Mouse (Mus musculus) CH12.LX (cell line): ENCODE data around the gene Tekt3. TPM values are rescaled to one million over a fixed set of nuclear protein-coding genes. Genes with fewer than 3 reads are reported as not detected.

Experiments used
- DNase-seq: peaks from one replicate; pipeline ENCODE4 v3.0.0-alpha.2; 2013; ENCODE audit errors: extremely low read depth
- H3K27ac ChIP-seq: 2 replicates; pipeline ENCODE4 v1.5.1; 2012; ENCODE audit warnings: low read depth, mild to moderate bottlenecking, control low read depth, moderate library complexity; ENCODE audit not compliant: insufficient read depth
- H3K27me3 ChIP-seq: replicated peaks from 2 replicates; pipeline ENCODE3; 2012; ENCODE audit warnings: inconsistent platforms
- H3K36me3 ChIP-seq, 2 experiments: replicated peaks in 1 of 2; 2 replicates each; pipeline versions ENCODE3 to v1.6.1; 2012; ENCODE audit warnings: inconsistent platforms in 1 of 2, low read length in 1 of 2, mild to moderate bottlenecking in 1 of 2, mixed read lengths in 1 of 2, moderate library complexity in 1 of 2; ENCODE audit not compliant: control insufficient read depth in 1 of 2, insufficient read depth in 1 of 2
- H3K4me1 ChIP-seq, 2 experiments: 2 replicates each; pipeline ENCODE4 v1.6.1; 2012; ENCODE audit warnings: inconsistent platforms in 1 of 2, moderate library complexity in 1 of 2; ENCODE audit not compliant: insufficient read depth in 2 of 2, control insufficient read depth in 1 of 2
- H3K4me2 ChIP-seq: 2 replicates; pipeline ENCODE4 v1.6.1; 2012; ENCODE audit warnings: low read depth, mild to moderate bottlenecking, control low read depth; ENCODE audit not compliant: poor library complexity, insufficient read depth, severe bottlenecking
- H3K4me3 ChIP-seq, 3 experiments: fragments of 150-350 bp in 1 of 3; sonication (generic) in 1 of 3; replicated peaks in 1 of 3; 2 replicates each; pipeline versions ENCODE3 to v1.5.1; 2011 to 2012; ENCODE audit warnings: low read depth in 2 of 3, low read length in 2 of 3, mild to moderate bottlenecking in 2 of 3, moderate library complexity in 2 of 3, control low read depth in 1 of 3, improper control_type of control experiment in 1 of 3, inconsistent platforms in 1 of 3, mixed read lengths in 1 of 3; ENCODE audit not compliant: poor library complexity in 1 of 3
- H3K79me2 ChIP-seq: replicated peaks from 2 replicates; pipeline ENCODE4 v1.6.1; 2012; ENCODE audit warnings: mild to moderate bottlenecking, moderate library complexity; ENCODE audit not compliant: control insufficient read depth, poor library complexity, insufficient read depth, severe bottlenecking; ENCODE audit errors: extremely low read depth
- H3K9ac ChIP-seq: 2 replicates; pipeline ENCODE4 v1.6.1; 2012; ENCODE audit warnings: low read depth, mild to moderate bottlenecking, control low read depth, moderate library complexity; ENCODE audit not compliant: insufficient read depth
- H3K9me3 ChIP-seq: replicated peaks from 2 replicates; pipeline ENCODE3; 2012; ENCODE audit warnings: low read length, inconsistent platforms, mixed read lengths
- CTCF ChIP-seq, 2 experiments: IDR thresholded peaks in 1 of 2; conservative IDR thresholded peaks in 1 of 2; 2 replicates each; pipeline ENCODE4 v1.5.1; 2011 to 2012; ENCODE audit warnings: low read depth in 2 of 2, low read length in 2 of 2, improper control_type of control experiment in 1 of 2, inconsistent platforms in 1 of 2, mild to moderate bottlenecking in 1 of 2, moderate library complexity in 1 of 2
- ELF1 ChIP-seq: IDR thresholded peaks from 2 replicates; pipeline ENCODE4 v1.6.1; 2014; ENCODE audit warnings: low read depth, mild to moderate bottlenecking, inconsistent platforms, low read length, improper control_type of control experiment
- JUN ChIP-seq: IDR thresholded peaks from 2 replicates; pipeline ENCODE4 v1.6.1; 2011; ENCODE audit warnings: low read depth, mild to moderate bottlenecking, low read length, improper control_type of control experiment, moderate library complexity; ENCODE audit not compliant: insufficient read depth
- KAT2A ChIP-seq: IDR thresholded peaks from 2 replicates; pipeline ENCODE4 v1.6.1; 2012; ENCODE audit warnings: low read length, improper control_type of control experiment, inconsistent platforms; ENCODE audit not compliant: insufficient replicate concordance
- MAFK ChIP-seq: IDR thresholded peaks from 2 replicates; pipeline ENCODE4 v1.6.1; 2011; ENCODE audit warnings: low read length, improper control_type of control experiment; ENCODE audit not compliant: insufficient replicate concordance
- MAX ChIP-seq: IDR thresholded peaks from 2 replicates; pipeline ENCODE4 v1.6.1; 2011; ENCODE audit warnings: low read length, improper control_type of control experiment
- MAZ ChIP-seq: IDR thresholded peaks from 2 replicates; pipeline ENCODE4 v1.6.1; 2012; ENCODE audit warnings: low read depth, mild to moderate bottlenecking, inconsistent platforms, low read length, improper control_type of control experiment, moderate library complexity
- MEF2A ChIP-seq: IDR thresholded peaks from 2 replicates; pipeline ENCODE4 v1.6.1; 2014; ENCODE audit warnings: low read depth, mild to moderate bottlenecking, inconsistent platforms, low read length, improper control_type of control experiment, borderline replicate concordance
- MYC ChIP-seq: IDR thresholded peaks from 2 replicates; pipeline ENCODE4 v1.6.1; 2011; ENCODE audit warnings: low read depth, mild to moderate bottlenecking, improper control_type of control experiment, low read length
- NELFE ChIP-seq: IDR thresholded peaks from 2 replicates; pipeline ENCODE4 v1.6.1; 2011; ENCODE audit warnings: low read depth, low read length, improper control_type of control experiment
- NRF1 ChIP-seq: IDR thresholded peaks from 2 replicates; pipeline ENCODE4 v1.6.1; 2014; ENCODE audit warnings: low read depth, mild to moderate bottlenecking, inconsistent platforms, low read length, improper control_type of control experiment, moderate library complexity
- PAX5 ChIP-seq: IDR thresholded peaks from 2 replicates; pipeline ENCODE4 v1.6.1; 2012; ENCODE audit warnings: low read length, inconsistent platforms, mixed read lengths
- POLR2AphosphoS2 ChIP-seq: IDR thresholded peaks from 2 replicates; pipeline ENCODE4 v1.6.1; 2011; ENCODE audit warnings: low read depth, low read length, improper control_type of control experiment
- RAD21 ChIP-seq: IDR thresholded peaks from 2 replicates; pipeline ENCODE4 v1.6.1; 2011; ENCODE audit warnings: low read depth, mild to moderate bottlenecking, low read length, improper control_type of control experiment, moderate library complexity
- RCOR1 ChIP-seq: conservative IDR thresholded peaks from 2 replicates; pipeline ENCODE4 v1.6.1; 2012; ENCODE audit warnings: low read depth, mild to moderate bottlenecking, inconsistent platforms, low read length, improper control_type of control experiment
- SIN3A ChIP-seq: IDR thresholded peaks from 2 replicates; pipeline ENCODE4 v1.6.1; 2012; ENCODE audit warnings: low read length, improper control_type of control experiment, inconsistent platforms
- SMC3 ChIP-seq: IDR thresholded peaks from 2 replicates; pipeline ENCODE4 v1.6.1; 2011; ENCODE audit warnings: low read depth, low read length, improper control_type of control experiment
- TBP ChIP-seq: conservative IDR thresholded peaks from 2 replicates; pipeline ENCODE4 v1.6.1; 2011; ENCODE audit warnings: low read depth, low read length, improper control_type of control experiment
- UBTF ChIP-seq: IDR thresholded peaks from 2 replicates; pipeline ENCODE4 v1.6.1; 2012; ENCODE audit warnings: low read depth, mild to moderate bottlenecking, inconsistent platforms, low read length, improper control_type of control experiment, moderate library complexity
- USF1 ChIP-seq: IDR thresholded peaks from 2 replicates; pipeline ENCODE4 v1.6.1; 2014; ENCODE audit warnings: low read depth, mild to moderate bottlenecking, inconsistent platforms, low read length, improper control_type of control experiment
- USF2 ChIP-seq: conservative IDR thresholded peaks from 2 replicates; pipeline ENCODE4 v1.6.1; 2011; ENCODE audit warnings: low read depth, low read length, improper control_type of control experiment
- ZKSCAN1 ChIP-seq: IDR thresholded peaks from 2 replicates; pipeline ENCODE4 v1.6.1; 2012; ENCODE audit warnings: low read depth, inconsistent platforms, low read length, improper control_type of control experiment, borderline replicate concordance
- ZMIZ1 ChIP-seq: IDR thresholded peaks from 2 replicates; pipeline ENCODE4 v1.6.1; 2012; ENCODE audit warnings: low read depth, mild to moderate bottlenecking, inconsistent platforms, low read length, improper control_type of control experiment
- dilution Hi-C: fragments of 300-500 bp; cut with MboI; formaldehyde crosslinking; loops from 2 replicates; pipeline ENCODE4 v1.14.3; 2020; ENCODE audit warnings: low sequenced_read_pairs; ENCODE audit not compliant: extremely low pct_unique_long_range_greater_than_20kb, extremely low pct_ligation_motif_present
- in situ Hi-C: fragments of 300-500 bp; cut with MboI; formaldehyde crosslinking; loops from 3 replicates; pipeline ENCODE4 v1.14.3; 2019; ENCODE audit warnings: low sequenced_read_pairs, low pct_ligation_motif_present, low pct_unique_long_range_greater_than_20kb, mixed read lengths
- polyA plus RNA-seq: library from polyadenylated mRNA; unstranded; fragments of >175 nt; gene quantifications from 2 replicates; pipeline ENCODE4 v1.2.1, GENCODE M21; 2012; ENCODE audit warnings: low read depth; ENCODE audit not compliant: insufficient read length
- total RNA-seq, 2 experiments: library from RNA; depleted of rRNA; stranded (reverse); fragments of 300-350 nt in 1 of 2; fragments of >200 nt in 1 of 2; gene quantifications; 2 replicates each; pipeline ENCODE4 v1.2.3; 2012 to 2014

Gene Tekt3
- total and polyA plus RNA-seq, 3 experiments, result not detected

GRCm38 (mm10) chr11:63090986-63091385 lies 29.5 kb downstream of the Tekt3 start:
- Histone ChIP-seq H3K79me2 (no peaks in the 10 kb centered on the region), H3K4me2 (no peak overlapping the region), H3K9me3 (no peaks in the 10 kb centered on the region), H3K9ac (no peak overlapping the region), H3K27ac (no peak overlapping the region), H3K4me3 (no peak overlapping the region), H3K27me3 (no peaks in the 10 kb centered on the region), H3K36me3 (no peaks in the 10 kb centered on the region), H3K4me1 (no peaks in the 10 kb centered on the region)
- DNase-seq, result no peak
- dilution Hi-C loops, result no loop called here
- in situ Hi-C loops, result no loop called here
- TF ChIP-seq MAZ (no peak), MAFK (no peak), ELF1 (no peak), JUN (no peak), UBTF (no peak), USF1 (no peak), PAX5 (no peak), TBP (no peak), ZKSCAN1 (no peak), CTCF (conservative IDR thresholded peaks at IDR 0.05 in 1 of 2, IDR thresholded peaks at IDR 0.05 in 1 of 2; ENCODE audit: low read depth in 2 of 2, low read length in 2 of 2) (no peak), NRF1 (no peak), SMC3 (no peak), MYC (no peak), KAT2A (no peak), MEF2A (no peak), RCOR1 (no peak), MAX (no peak)

- TF ChIP-seq NRF1, result no peak
- no peak for TF ChIP-seq NELFE
- TF ChIP-seq RAD21, result no peak
- TF ChIP-seq MAZ, result no peak
- no peak for TF ChIP-seq USF2
- TF ChIP-seq ZMIZ1, result no peak
- no peak for TF ChIP-seq JUN
- no peak for TF ChIP-seq RCOR1
- TF ChIP-seq POLR2AphosphoS2, result no peak
- no peak for TF ChIP-seq SIN3A
- no peaks in the 10 kb centered on the region for H3K9me3 ChIP-seq
- H3K4me1 ChIP-seq, result no peaks in the 10 kb centered on the region
- H3K4me2 ChIP-seq, result no peak overlapping the region
- dilution Hi-C loops, result no loop called here
- H3K36me3 ChIP-seq, result no peaks in the 10 kb centered on the region
- no peak overlapping the region for H3K4me3 ChIP-seq
- DNase-seq, result no peak
- no peaks in the 10 kb centered on the region for H3K79me2 ChIP-seq
- no peak overlapping the region for H3K27ac ChIP-seq
- no peak overlapping the region for H3K9ac ChIP-seq
- H3K27me3 ChIP-seq, result no peaks in the 10 kb centered on the region
- in situ Hi-C loops, result no loop called here
Measured at GRCm38 (mm10) chr11:63092271-63092670, 30.8 kb downstream of the Tekt3 start.
